Mouse (Mus musculus) skeletal muscle tissue, adult 2 months (tissue): ENCODE measurements around the gene Rac3.

ENCODE experiments used
- DNase-seq: peaks from one replicate; pipeline ENCODE4 v3.0.0-alpha.2; 2012; ENCODE audit warnings: low read depth, low spot score

The Rac3 gene

DNA sequence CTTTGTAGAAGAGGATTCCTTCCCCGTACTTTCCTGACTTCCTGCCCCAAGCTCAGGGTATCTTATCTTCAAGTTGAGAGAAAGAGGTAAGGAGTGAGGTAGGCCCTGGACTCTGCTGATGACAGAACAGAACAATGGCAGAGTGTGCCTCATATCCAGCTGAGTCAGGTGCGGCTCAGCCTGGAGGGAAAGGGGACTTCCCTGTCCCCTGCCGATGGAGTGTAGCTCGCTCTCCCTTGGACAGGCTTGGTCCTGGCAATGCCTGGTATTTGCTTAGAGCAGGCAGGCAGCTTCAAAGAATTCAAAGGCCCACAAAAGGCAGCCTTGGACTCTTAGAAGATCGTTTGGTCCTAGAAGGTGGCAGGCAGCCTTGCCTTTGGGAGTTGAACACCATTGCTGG lies 15.2 kb upstream of the Rac3 start:
- DNase-seq: no peak

DNA sequence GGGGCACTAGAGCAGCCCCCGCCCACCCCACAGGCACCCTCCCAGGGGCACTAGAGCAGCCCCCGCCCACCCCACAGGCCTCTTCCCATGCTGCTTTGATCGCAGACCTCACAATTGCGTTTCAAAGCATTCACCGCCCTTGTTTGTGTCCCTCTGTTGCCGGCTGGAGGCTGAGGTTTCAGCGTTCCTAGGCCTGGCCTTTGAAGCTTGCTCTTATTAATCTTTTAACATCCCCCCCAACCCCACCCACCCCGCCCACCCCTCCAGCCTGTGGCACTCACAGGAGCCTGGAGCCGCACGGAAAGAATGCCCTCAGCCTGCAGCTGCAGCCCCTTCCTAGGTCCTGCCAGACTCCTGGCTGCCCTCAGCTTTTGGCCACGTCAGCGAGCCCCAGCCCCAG lies 14.0 kb upstream of the Rac3 start:
- DNase-seq: no peak

DNA sequence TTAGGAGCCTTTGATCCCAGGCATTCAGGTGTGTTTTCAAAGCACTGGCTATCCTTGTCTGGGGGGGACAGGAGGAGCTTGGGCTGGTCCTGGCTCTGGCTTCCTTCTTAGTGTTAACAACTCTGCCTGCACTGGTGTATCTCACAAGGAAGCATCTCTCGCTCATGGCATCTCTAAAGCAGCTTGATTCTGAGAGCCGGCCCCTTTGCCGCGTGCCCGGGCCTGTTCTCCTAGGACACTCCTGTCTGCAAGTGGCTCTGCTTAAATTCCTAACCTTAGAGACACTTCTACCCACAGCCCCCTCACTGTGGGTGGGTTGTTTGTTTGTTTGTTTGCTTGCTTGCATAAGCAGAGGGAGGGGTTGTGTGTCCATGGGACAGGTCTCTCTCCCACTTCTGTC lies 13.3 kb upstream of the Rac3 start:
- no peak for DNase-seq

DNA sequence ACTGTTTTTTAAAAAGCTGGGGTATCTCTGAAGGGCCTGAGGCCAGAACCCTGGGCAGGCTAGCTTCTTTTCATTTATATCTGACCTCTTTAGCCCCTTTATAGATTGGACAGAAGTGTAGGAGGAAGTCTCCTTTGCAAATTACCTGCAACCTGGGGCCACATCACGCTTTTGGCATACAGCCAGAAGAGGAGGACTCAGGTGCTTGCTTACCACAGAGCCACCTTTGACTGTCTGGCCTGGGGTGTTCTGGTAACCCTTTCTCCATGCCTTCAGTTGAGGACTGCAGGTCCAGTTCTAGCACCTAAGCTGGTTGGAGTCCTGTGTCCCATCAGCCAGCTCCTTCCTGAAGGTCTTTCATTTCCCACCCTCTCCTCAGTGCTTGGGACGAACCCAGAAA lies 11.7 kb upstream of the Rac3 start:
- no peak for DNase-seq

- DNase-seq: no peak
Measured at GRCm38 (mm10) chr11:120710672-120711071, 10.6 kb upstream of the Rac3 start.

- no peak for DNase-seq
Measured at GRCm38 (mm10) chr11:120711980-120712604, 9.2 kb upstream of the Rac3 start.

GRCm38 (mm10) chr11:120712771-120713568 lies 8.3 kb upstream of the Rac3 start:
- DNase-seq: no peak

- DNase-seq: peak; percentile 97
Measured at GRCm38 (mm10) chr11:120713580-120714518, 7.4 kb upstream of the Rac3 start, which contains the start of the genes Cenpx and Lrrc45. Gene Cenpx (minus strand): TSS chr11:120713738. Gene Lrrc45 (plus strand): TSS chr11:120713925.

DNA sequence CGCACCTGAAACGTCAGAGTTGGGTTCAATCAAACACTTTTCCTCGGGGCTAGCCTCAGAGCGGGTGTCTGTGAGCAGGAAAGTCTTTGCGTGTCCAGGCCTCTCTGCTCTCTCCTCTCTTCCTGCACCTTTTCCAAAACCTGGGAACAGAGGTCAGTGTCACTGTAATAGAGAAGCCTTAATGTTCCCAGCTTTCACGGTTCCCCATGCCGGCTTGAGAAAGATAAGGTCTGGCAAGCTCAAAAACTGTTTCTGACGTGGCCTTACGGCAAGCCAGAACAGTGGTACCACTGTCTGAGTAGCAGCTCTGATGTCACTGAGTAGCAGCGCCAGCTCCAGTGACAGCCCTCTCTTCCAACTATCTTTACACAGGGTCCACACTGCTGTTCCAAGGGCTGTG lies 6.7 kb upstream of the Rac3 start:
- no peak for DNase-seq

- no peak for DNase-seq
Measured at GRCm38 (mm10) chr11:120715131-120715530, 6.1 kb upstream of the Rac3 start.

DNA sequence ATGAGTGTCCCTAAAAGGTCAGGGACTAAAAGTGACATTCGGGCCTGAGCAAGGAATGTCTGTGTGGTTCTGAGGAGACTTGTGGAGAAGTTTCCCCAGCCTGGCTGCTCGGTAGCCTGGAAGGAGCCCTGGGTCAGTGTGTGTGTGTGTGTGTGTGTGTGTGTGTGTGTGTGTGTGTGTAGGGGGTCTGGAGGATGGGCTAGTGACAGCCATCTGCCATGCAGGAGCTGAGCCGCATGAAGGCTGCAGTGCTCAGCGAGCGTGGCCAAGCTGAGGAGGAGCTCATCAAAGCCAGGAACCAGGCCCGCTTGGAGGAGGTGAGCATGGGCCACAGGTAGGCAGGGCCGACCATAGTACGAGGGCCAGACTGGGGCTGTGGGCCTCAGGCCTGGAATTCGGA lies 2.0 kb upstream of the Rac3 start:
- DNase-seq: no peak

- DNase-seq: no peak
Measured at GRCm38 (mm10) chr11:120719841-120720376, 1.4 kb upstream of the Rac3 start.

DNA sequence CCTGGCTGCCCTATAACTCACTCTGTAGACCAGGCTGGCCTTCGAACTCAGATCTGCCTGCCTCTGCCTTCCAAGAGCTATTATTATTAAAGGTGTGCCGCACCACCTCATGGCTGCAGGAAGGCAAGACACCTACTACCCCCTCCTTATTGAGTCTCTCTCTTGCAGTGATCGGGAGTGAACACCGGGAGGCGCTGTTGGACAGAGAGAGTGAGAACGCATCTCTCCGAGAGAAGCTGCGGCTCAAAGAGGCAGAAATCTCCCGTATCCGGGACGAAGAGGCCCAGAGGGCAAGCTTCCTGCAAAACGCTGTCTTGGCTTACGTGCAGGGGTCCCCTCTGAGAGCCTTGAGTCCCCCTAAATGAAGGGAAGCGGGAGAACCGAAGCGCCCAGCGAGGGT lies 820 bp upstream of the Rac3 start:
- DNase-seq: peak; percentile 89

DNA sequence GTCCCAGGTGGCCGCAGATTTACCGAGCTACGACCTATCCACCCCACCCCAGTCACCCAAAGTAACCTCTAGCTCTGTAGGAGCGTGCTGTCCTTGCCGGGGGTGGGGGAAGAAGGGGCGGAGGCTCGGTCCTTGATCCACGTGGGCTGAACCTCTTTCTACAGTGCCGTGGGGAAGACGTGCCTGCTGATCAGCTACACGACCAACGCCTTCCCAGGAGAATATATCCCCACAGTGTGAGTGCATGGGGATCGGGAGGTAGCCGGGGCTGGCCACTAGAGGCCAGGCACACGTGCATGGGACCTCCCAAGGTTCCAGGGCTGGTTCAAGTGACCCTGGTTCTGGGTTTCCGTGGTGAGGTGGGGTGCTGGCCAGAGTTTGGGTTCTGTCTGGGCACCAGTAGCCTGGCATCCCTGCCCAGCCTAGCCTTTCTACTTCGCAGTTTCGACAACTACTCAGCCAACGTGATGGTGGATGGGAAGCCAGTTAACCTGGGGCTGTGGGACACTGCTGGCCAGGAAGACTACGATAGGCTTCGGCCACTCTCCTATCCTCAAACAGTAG lies 879 bp downstream of the Rac3 start:
- no peak for DNase-seq

- DNase-seq: no peak
Measured at GRCm38 (mm10) chr11:120722761-120723382, 1.6 kb downstream of the Rac3 start.

DNA sequence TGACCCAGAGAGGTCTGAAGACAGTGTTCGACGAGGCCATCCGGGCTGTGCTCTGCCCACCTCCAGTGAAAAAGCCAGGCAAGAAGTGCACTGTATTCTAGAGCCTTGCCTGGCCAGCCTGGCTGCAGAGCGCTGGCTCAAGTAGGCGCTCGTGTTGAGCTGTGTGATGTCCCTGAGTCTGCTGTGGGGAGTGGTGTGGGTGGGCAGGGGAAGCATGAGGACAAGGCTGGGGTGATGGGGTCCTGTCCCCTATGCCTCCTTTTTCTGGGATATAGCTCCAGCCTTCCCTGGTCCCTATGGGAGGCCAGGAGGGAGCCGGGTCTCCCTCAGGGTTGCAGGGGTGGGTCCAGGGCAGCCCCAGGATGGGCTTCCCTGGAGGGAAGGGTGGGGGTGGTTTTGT lies 2.2 kb downstream of the Rac3 start:
- no peak for DNase-seq

GRCm38 (mm10) chr11:120726243-120727168 lies 5.2 kb downstream of the Rac3 start:
- DNase-seq: no peak

DNA sequence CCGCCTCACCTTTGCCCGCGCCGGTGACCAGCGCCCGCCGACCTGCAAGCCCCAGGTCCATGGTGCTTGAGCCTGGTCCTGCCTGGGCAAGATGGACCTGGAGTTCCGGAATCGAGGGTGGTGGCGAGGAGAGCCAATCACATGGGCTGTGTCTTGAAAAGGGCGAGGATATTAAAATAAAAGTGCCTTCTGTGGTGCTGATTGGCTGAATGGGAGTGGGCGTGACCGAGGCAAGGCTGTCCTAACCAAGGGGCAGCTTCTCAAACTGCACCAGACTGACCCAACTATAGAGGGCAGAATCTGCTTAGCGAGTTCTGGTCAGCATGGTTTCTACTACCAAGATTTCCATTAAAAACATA lies 5.9 kb downstream of the Rac3 start, which contains the start of gene Dcxr:
Dcxr (minus strand) TSS at position 113 of the 359 bp plus-strand sequence.
- DNase-seq: peak; percentile 95

- DNase-seq: no peak
Measured at GRCm38 (mm10) chr11:120727564-120727963, 6.3 kb downstream of the Rac3 start.
